In the genomic region with DNA sequence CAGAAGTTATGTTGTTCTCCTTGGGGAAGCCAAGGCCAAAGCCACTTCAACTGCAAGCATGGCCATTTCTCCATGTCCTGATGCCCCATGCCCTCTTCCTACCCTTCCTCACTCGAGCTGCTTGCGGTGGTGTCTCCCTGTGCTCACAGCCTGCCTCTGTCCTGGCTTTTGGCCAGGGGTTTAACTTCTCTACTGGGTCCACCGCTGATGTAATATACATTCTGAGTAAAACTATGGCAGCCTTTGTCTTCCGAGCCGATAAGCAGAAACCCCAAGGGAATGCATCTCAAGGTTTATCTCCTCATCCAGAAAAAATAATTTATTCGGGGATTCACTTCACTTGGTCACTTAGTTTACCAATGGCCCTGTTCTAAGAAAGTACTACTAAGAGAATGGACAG, we compare ENCODE assay signal across 1 mouse cellular context.
A peak's percentile ranks its signal among the peaks of the same experiment; 100 is the strongest.
TF ChIP-seq lines count a peak whose summit lies in the region.

No protein-coding gene starts in this region.

TF ChIP-seq in CH12.LX, 34 proteins besides CTCF, POLR2A, EP300 and RAD21:
- TF ChIP-seq CHD2 (IDR thresholded peaks at IDR 0.05; ENCODE audit: low read length) (0 out of 2 replicates have a peak, but pooled peaks have one; percentile 27), POLR2AphosphoS2 (IDR thresholded peaks at IDR 0.05; ENCODE audit: low read depth, low read length) (no peak), TCF12 (IDR thresholded peaks at IDR 0.05; ENCODE audit: low read depth, low read length) (peak; percentile 17; the same call in 1 of the 2 replicates), NRF1 (IDR thresholded peaks at IDR 0.05; ENCODE audit: low read depth, low read length) (no peak), GABPA (IDR thresholded peaks at IDR 0.05; ENCODE audit: insufficient replicate concordance, low read depth, low read length) (no peak), MAZ (IDR thresholded peaks at IDR 0.05; ENCODE audit: low read depth, low read length) (no peak), MXI1 (IDR thresholded peaks at IDR 0.05; ENCODE audit: low read depth, low read length) (0 out of 2 replicates have a peak, but pooled peaks have one; percentile 39), IRF4 (IDR thresholded peaks at IDR 0.05; ENCODE audit: low read depth, low read length) (0 out of 2 replicates have a peak, but pooled peaks have one; percentile 30), KAT2A (IDR thresholded peaks at IDR 0.05; ENCODE audit: insufficient replicate concordance, low read length) (no peak), UBTF (IDR thresholded peaks at IDR 0.05; ENCODE audit: low read depth, low read length) (no peak), USF2 (conservative IDR thresholded peaks at IDR 0.05; ENCODE audit: low read depth, low read length) (no peak), ZNF384 (IDR thresholded peaks at IDR 0.05; ENCODE audit: low read depth, low read length) (no peak), JUND (conservative IDR thresholded peaks at IDR 0.05; ENCODE audit: low read depth, low read length) (no peak), ZKSCAN1 (IDR thresholded peaks at IDR 0.05; ENCODE audit: borderline replicate concordance, low read depth, low read length) (no peak), JUN (IDR thresholded peaks at IDR 0.05; ENCODE audit: insufficient read depth, low read depth, low read length) (no peak), NELFE (IDR thresholded peaks at IDR 0.05; ENCODE audit: low read depth, low read length) (no peak), ETS1 (conservative IDR thresholded peaks at IDR 0.05; ENCODE audit: low read depth, low read length) (no peak), MEF2A (IDR thresholded peaks at IDR 0.05; ENCODE audit: borderline replicate concordance, low read depth, low read length) (0 out of 2 replicates have a peak, but pooled peaks have one; percentile 51), ELF1 (IDR thresholded peaks at IDR 0.05; ENCODE audit: low read depth, low read length) (peak; percentile 6; the same call in 1 of the 2 replicates), BHLHE40 (IDR thresholded peaks at IDR 0.05; ENCODE audit: low read depth, low read length) (peak; percentile 11; the same call in 1 of the 2 replicates), MAFK (IDR thresholded peaks at IDR 0.05; ENCODE audit: insufficient replicate concordance, low read length) (no peak), ZMIZ1 (IDR thresholded peaks at IDR 0.05; ENCODE audit: low read depth, low read length) (peak; percentile 55; the same call in 1 of the 2 replicates), MAX (IDR thresholded peaks at IDR 0.05; ENCODE audit: low read length) (no peak), MYC (IDR thresholded peaks at IDR 0.05; ENCODE audit: low read depth, low read length) (no peak), SIN3A (IDR thresholded peaks at IDR 0.05; ENCODE audit: low read length) (0 out of 2 replicates have a peak, but pooled peaks have one; percentile 58), SMC3 (IDR thresholded peaks at IDR 0.05; ENCODE audit: low read depth, low read length) (no peak), ZC3H11A (IDR thresholded peaks at IDR 0.05; ENCODE audit: low read depth, low read length) (no peak), E2F4 (IDR thresholded peaks at IDR 0.05; ENCODE audit: insufficient replicate concordance, low read depth, low read length) (no peak), CHD1 (IDR thresholded peaks at IDR 0.05; ENCODE audit: low read depth, low read length) (peak; percentile 90; the same call in 1 of the 2 replicates), HCFC1 (IDR thresholded peaks at IDR 0.05; ENCODE audit: low read depth, low read length) (no peak), TBP (conservative IDR thresholded peaks at IDR 0.05; ENCODE audit: low read depth, low read length) (no peak), RCOR1 (conservative IDR thresholded peaks at IDR 0.05; ENCODE audit: low read depth, low read length) (no peak; the same call in 1 of the 2 replicates), PAX5 (IDR thresholded peaks at IDR 0.05; ENCODE audit: low read length) (no peak), USF1 (IDR thresholded peaks at IDR 0.05; ENCODE audit: low read depth, low read length) (no peak)
